Mouse (Mus musculus): ENCODE measurements around the gene Dcun1d3.
A peak's percentile ranks its signal among the peaks of the same experiment; 100 is the strongest.

Dcun1d3 gene

DNA sequence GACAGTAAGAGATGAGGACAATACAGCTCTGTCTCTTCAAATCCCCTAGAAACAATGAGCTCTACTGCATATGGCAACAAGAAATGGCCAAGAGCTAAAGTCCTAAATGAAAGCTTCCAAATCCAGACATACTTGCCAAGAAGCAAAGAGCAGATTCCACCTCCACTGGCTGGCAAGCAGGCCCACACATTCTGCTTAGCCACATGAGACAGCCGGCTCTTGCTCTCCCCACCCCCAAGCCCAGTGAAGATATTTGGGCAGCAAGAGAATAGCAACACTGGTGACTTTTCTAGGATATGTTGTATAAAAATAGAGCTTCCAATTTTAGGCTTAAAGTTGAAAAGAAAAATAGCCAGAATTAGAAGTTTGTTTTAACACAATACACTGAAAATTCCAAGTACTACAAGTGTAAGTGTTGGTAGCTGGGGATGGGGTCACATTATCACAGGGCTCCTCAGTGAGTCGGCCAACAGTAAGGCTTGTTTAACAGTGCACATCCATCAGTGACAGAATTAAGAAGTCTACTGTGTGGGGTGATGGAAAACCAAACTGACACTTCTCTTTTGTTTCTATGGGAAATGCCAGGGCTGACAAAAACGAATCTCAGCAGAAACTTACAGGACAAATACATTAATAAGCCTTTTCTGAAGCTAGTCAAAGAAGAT is 20.2 kb downstream of the Dcun1d3 start:
- DNase-seq (ENCODE audit: extremely low spot score, low read depth, low spot score): no peak

DNA sequence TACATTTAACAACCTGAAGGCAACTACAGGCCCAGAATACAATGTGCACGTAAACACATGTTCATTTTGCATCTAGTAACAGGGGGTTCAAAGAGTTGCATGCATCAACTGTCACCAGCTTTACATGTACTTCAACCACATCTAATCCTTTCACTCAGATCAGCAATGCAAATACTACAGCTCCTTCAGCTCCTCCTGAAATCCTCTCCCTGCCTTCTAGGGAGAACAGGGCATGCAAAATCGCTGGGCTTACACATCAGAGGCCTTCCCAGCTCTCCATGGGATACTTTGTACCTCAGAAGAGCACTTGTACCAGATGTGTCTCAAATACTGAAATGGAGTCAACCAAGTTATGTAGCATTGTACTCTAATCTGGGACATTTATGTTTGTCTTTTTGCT is 23.0 kb downstream of the Dcun1d3 start:
- DNase-seq (ENCODE audit: extremely low spot score, low read depth, low spot score): no peak

DNA sequence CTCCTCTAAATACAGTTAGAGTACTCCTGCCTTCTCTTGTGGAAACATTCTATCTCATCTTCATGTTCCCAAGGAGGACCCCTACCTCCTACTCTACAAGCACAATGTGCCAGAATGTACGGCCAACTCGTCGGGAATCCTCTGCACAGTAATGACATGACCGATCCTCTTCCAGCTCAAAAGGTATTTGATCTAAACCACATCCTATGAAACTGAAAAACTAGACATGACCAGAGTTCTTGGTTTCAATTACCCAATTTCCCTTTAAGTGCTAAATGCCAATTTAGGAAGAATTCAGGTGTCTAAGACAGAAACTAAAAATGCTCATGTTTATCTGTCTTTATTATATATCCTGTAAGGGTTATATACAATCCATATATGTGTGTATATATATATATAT is 23.9 kb downstream of the Dcun1d3 start:
- no peak for DNase-seq (ENCODE audit: extremely low spot score, low read depth, low spot score)

DNA sequence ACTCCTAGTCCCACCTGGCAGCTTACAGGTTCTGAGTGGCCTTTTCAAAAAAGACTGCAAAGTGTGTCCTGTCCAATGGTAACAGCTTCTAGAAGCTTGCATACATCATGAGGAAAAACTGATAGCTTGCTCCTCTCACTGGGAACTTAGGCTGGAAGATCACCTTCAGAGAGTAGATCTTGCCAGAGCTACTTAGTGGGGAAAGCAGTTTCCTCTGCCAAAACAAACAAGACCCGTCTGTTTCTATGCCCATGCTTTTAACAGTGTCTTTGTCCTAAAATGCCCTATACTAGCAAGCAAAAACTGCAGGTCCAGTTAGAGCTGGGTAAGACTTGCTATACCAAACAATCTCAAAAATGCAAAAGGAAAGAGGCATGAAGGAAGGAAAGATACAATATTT is 30.0 kb downstream of the Dcun1d3 start:
- DNase-seq (ENCODE audit: extremely low spot score, low read depth, low spot score): no peak

DNA sequence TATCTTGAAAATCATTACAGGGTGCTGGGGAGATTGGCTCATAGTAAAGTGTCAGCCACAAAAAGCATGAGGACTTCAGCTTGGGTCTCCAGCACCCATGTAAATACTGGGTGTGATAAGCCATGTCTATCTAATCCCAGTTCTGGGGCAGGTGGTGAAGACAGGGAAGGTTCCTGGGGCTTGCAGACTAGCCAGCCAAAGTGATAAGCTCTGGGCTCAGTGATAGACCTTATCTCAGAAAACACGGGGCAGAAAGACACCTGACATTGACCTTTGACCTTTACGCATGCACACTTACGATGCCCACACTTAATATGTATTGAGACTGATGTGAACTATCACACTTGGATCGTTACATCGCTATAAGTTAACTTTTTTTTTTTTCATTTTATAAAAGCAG is 31.6 kb downstream of the Dcun1d3 start:
- no peak for DNase-seq (ENCODE audit: extremely low spot score, low read depth, low spot score)

DNA sequence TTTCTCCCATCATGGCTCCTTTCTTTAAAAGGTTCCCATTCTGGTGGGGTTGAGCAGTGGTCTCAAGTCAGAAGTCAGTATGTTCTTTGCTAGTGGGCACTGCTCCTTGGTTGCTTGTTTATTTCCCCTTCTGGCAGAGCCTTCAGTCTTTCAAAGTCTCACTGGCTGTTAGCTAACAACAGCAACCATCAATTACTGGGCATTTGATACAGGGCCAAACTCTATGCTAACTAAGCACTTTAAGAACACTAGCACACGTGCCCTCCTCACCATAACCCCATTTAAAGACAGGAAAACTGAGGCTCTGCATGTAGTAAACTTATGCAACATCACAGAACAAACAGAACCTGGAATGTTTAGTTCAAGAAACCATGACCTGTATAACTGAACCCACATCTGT is 33.9 kb downstream of the Dcun1d3 start:
- no peak for DNase-seq (ENCODE audit: extremely low spot score, low read depth, low spot score)

DNA sequence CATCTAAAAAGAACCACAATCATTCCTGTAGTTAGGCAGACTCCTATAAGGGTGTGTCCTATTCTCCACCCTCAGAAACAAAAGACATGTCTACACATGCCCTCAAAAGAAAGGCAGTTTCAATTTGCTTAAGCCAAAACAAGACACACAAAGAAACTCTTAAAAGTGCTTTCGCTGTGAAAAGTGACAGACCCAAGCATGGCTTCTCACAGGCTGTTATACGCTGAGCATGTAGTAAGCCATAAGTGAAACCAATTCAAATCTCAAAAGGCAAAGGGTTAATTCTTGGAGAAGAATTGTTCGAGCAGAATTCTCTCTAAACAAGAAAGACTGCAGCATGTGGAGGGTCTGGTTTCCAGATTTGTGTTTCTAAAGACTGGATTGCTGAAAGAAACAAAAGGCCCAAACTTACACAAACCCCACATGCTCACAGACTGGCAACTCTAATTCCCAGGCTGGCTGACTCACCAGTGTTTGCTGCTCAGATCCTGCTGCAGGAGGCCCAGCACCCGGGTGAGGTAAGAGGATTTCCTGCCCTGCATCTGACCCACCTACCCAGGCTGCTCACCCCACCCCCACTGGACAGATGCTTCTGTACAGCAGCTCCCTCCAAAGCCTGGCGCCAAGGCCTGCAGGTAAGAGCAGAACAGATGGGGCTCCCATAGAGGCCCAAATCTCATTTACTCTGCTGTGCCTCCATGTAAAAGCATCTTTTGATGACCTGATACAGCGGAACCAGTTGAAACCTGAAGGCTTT is 34.6 kb downstream of the Dcun1d3 start:
- no peak for DNase-seq (ENCODE audit: extremely low spot score, low read depth, low spot score)

DNA sequence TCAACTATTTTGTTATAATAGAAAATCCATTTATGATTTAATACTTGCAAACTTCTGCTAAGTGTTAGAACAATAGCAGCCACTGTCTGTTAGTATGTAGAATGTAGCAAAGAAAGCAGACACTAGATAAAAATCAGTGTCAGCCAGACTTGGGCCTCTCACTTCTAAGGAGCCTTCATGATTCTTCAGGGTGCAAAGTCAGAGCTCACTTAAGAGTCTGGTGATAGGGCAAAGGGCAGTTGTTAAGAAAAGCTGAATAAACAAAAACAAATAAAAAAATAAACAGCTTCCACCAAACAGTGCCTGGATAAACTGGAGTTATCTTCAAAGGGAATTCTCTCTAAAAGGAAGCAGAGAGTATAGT is 35.1 kb downstream of the Dcun1d3 start:
- DNase-seq (ENCODE audit: extremely low spot score, low read depth, low spot score): no peak

DNA sequence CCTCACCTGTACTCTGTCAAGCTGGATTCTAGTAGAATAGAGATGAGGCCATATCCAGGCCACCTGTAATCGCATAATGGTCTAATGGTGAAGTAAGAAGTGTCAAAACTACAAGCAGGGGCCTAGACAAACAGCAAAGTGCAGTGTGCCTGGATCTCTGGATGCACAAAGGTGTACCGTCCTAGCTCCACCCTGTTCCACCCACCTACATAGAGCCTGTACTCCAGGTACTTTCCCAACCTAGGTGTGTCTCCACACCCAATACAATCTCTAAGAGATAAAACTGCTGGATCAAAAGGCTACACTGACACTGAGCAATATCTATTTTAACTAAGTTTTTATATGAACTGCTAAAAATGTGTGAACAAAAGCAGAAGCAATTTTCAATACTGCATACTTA is 35.5 kb downstream of the Dcun1d3 start:
- no peak for DNase-seq (ENCODE audit: extremely low spot score, low read depth, low spot score)

DNA sequence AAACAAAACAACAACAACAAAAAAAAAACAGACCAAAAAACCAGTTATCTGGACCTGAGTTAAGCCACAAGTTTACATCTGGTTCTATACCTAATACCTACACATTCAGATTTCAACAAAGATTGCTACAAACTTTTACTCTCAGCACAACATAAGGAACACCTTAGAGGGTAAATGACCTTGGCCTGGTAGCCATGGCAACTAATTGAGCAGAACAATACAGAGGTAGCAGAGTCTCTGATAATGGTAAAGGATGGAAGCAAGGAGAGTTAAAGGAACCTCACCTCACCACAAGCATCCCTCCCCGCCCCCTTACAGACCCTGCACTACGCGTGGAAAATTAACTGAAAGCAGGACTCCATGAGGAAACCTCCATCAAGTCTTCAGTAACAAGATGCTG is 36.0 kb downstream of the Dcun1d3 start:
- DNase-seq (ENCODE audit: extremely low spot score, low read depth, low spot score): no peak

DNA sequence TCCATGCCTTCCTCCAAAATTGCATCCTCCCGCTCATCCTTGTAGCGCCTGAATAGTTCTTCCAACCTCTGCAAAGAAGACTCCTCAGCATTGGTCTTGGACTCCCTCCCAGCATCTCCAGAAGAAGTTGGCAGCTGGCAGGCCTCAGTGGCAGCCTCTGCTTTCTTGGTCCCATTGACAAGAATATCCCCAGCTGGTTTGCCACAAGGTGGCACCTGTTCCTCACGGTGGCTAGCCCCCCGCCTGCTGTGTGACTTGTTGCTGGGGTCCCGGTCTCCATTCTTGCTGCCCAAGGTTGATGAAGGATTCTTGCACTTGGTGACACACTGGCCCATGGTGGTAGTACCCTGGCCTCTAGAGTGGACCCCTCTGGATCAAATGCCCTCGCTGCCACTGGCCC is 36.6 kb downstream of the Dcun1d3 start:
- no peak for DNase-seq (ENCODE audit: extremely low spot score, low read depth, low spot score)

DNA sequence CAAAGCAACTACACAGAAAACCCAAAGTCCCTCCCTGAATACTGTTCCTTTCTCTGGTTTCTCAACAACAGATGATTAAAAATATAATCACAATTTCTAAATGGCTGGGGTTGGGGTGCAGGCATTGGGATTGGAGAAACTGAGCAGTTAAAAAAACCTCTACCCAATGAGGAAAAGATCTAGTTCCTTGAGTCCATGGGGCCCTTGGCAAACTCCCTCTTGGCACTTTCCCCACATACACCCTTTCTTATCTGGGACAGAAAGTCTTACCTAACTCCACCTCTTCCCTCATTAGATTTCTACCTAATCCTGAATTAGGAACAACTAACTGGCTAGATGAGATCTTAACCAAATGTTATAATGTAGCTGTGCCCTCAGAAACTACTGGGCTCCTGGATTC is 41.1 kb downstream of the Dcun1d3 start:
- no peak for DNase-seq (ENCODE audit: extremely low spot score, low read depth, low spot score)

DNA sequence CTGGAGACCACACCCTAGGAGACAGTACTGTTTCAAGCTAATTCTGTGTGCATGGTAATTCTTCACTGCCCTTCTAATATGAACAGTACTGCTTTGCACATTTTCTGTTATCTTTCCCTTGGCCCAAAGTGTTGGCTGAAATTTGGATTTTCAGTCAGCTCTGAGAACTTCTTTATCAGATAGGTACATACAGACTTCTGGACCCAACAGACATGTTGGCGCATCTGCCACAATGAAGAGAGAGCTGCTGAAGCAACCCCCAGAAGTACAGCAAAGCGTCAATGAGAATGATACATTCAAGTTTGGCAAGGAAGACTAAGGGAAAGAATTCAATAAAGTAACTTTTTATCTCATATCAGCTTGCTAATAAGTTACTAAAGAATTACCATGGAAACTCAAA is 41.7 kb downstream of the Dcun1d3 start:
- no peak for DNase-seq (ENCODE audit: extremely low spot score, low read depth, low spot score)

DNA sequence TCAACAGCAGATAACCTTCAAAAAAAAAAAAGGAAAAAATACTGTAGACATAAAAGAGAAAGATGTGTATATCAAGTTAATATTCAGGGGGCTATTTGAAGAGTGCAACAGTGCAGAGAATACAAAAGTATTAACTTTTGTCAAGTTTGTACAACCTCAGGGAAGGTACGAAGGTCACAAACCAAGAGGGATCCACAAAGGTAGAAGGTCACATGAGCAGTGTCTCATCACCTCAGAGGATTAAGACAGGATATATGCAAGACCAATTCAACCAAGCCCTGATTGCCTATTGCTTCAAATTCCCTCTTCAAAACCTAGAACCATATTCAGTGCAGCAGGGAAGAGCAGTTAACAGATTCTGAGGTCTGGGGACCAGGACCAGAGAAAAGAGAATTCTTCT is 42.9 kb downstream of the Dcun1d3 start:
- DNase-seq (ENCODE audit: extremely low spot score, low read depth, low spot score): no peak

DNA sequence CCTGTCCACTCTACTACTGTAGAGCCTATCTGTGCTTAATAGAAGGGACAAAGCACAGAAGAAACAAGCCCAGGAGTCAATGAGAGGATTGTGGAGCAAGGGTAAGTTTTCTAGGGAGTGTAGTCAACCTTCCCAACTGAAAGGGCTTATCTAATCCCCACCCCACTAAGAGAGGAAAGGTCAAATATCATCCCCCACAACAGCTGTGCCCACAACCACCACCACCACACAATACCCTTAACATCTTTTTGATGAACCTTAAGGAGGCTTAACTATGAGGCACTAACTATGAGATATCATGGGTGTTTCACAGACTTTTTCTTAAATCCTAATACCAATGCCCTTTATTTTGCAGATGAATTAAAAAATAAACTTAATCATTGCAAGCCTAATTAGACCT is 43.6 kb downstream of the Dcun1d3 start:
- DNase-seq (ENCODE audit: extremely low spot score, low read depth, low spot score): no peak

DNA sequence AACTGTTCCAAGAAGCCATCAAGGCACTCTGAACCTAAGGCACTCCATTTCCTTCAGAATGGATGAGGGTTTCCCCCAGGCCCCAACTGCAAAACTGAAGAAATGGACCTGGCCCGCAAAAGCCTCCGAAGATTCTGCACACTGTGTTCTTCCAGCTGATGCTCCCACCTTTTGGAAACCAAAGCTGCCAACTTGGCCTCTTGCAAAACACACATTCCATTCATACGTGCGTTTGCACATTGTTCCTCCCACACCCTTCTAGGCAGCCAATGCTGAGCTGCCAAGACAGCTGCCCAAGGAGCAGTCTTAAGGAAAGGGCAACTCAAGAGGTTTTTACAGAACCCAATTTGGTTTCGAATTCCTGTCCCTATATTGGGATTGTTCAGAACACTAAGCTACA is 45.4 kb downstream of the Dcun1d3 start:
- DNase-seq (ENCODE audit: extremely low spot score, low read depth, low spot score): no peak

DNA sequence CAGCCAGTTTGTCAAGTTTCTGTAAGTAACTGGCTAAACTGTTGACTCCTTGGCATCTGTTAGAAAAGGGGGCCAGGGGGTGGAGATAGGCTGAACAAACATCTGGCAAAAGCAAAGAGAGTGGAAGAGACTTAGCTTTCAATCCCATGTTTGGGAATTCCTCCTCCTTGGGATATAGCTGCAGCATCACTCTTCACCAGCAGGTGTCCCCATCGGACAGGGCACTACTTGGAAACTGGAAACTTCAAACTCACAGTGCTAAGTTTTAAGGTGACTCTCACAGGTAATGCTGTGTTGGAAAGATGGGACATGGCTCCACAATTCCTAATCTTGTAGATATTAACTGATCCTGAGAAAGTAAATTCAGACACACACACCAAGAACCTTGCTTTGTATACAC is 47.0 kb downstream of the Dcun1d3 start:
- peak; percentile 42 for DNase-seq (ENCODE audit: extremely low spot score, low read depth, low spot score)

DNA sequence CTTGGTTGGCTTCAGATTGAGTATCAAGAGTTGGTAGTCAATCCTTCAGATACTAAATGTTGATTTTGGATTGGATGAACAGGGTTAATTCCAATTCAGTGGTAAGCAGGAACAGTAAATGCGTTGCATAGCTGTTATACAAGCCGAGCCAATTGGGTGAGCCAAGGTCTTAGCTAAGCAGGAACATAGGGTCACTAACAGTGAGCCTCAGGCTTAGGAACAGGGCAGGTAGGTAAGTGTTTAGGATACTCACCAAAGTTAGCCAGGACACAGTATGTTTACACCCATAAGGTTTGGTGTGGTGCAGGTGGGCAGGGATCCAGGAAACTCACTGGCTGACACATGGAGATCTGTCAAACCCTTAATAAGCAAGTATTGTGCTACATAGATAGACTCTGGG is 48.7 kb downstream of the Dcun1d3 start:
- DNase-seq (ENCODE audit: extremely low spot score, low read depth, low spot score): no peak

DNA sequence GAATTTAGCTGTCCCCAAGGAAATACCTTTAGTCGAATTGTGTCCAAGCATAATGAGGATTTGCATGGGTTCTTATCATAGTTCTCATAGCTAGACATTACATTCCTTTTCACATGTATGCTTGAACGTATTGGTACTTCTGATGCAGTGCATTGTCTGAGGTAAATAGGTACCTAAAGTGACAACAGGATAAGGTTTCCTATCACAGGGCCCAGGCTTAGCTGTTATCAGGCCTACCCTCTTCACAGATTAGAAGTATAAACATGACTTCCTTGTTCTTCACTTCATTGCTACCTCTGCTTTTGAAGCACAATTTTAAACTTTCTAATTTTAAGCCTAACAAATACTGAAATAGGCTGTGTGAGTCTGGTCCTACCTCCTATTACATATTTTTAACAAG is 50.6 kb downstream of the Dcun1d3 start:
- DNase-seq (ENCODE audit: extremely low spot score, low read depth, low spot score): no peak

DNA sequence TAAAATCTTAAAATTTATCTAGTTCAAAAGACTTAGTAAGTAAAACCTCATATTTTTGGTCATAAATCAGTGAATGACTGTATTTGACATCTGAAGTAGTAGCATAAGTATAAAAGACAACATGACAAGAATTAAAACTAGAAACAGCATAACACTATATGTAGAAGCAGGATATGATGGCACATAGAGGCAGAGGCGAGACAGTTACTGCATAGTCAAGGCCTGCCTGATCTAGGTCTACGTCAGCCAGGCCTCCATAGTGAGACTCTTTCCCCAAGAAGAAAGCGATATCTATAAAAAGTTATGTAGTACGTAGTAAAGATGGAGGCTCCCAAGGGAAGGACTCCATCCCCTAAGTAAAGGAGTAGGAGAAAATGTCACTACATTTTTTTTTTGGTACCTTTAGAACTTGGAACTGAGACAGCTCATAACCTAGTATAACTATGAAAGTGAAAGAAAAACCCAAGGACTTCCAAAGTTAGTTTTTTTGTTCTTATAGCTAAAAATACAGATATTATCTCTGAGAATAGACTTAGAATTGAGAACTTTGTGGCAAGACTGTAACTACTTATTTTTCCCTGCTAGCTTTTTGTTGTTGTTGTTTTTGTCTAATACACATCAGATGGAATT is 54.2 kb downstream of the Dcun1d3 start:
- no peak for DNase-seq (ENCODE audit: extremely low spot score, low read depth, low spot score)

DNA sequence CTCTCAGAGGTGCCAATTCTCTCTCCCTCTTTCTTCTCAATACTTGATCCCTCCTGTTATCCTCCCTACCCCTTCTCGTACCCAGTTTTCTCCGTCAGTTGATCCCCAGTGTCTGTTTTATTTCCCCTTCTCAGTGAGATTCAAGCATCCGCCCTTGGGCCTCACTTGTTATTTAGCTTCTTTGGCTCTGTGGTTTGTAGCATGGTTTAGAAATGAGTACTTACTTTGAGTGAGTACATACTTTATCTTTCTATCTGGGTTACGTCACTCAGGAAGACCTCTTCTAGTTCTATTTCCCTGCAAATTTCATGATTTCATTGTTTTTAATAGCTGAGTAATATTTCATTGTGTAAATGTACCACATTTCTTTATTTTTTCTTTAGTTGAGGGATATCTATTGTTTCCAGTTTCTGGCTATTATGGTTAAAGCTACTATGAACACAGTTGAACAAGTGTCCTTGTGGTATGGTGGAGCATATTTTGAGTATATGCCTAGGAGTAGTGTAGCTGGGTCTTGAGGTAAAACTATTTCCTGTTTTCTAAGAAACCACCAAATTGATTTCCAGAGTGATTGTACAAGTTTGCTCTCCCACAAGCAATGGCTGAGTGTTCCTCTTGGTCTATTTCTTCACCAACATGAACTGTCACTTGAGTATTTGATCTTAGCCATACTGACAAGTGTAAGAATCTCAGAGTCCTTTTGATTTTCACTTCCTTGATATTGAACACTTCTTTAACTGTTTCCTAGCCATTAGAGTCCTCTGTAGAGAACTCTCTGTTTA is 59.9 kb downstream of the Dcun1d3 start:
- no peak for DNase-seq (ENCODE audit: extremely low spot score, low read depth, low spot score)

DNA sequence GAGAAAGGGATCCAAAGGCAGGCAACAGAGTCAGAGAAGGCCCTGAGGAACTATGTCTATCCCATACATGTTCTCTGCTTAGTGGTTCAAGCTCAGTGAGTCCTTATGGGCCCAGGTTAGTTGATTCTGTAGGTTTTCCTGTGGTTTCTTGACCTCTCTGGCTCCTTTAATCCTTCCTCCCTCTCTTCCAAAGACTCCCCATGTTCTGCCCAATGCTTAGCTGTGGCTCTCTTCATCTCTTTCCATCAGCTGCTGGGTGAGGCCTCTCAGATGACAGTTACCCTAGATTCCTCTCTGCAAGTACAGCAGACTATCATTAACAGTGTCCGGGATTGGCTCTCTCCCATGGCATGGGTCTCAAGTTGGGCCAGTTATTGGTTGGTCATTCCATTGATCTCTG is 60.7 kb downstream of the Dcun1d3 start:
- DNase-seq (ENCODE audit: extremely low spot score, low read depth, low spot score): no peak
